Mouse (Mus musculus) liver, embryonic 16.5 days (tissue): Measurements from ENCODE around the gene Zfp667. TPM values are rescaled to one million over a fixed set of nuclear protein-coding genes. Genes with fewer than 3 reads are reported as not detected.
"Not testable (repeated sequence)": the region's sequence is repeated elsewhere in the genome, so short reads cannot be mapped to it uniquely, and the experiment has no call there.

Experiments
- ATAC-seq: fragments of 200-750 bp; cut with Nextera tagmentation; 2 replicates; pipeline ENCODE4 v1.8.0; 2017; ENCODE audit warnings: low read depth, mild to moderate bottlenecking, moderate number of reproducible peaks, moderate library complexity
- H3K27ac ChIP-seq: fragments of 300-500 bp; sonication (generic); 2 replicates; pipeline ENCODE4 v1.5.1; 2014; ENCODE audit warnings: mild to moderate bottlenecking, low read length
- H3K27me3 ChIP-seq: fragments of 300-500 bp; sonication (generic); 2 replicates; pipeline ENCODE4 v1.6.1; 2014; ENCODE audit warnings: low read depth, low read length, mixed read lengths; ENCODE audit not compliant: control insufficient read depth, insufficient read depth
- H3K36me3 ChIP-seq: fragments of 300-500 bp; sonication (generic); 2 replicates; pipeline ENCODE4 v1.6.1; 2014; ENCODE audit warnings: mild to moderate bottlenecking; ENCODE audit not compliant: control insufficient read depth, insufficient read depth
- H3K4me1 ChIP-seq: fragments of 300-500 bp; sonication (generic); 2 replicates; pipeline ENCODE4 v1.6.1; 2014; ENCODE audit warnings: low read depth, low read length, mixed read lengths; ENCODE audit not compliant: control insufficient read depth
- H3K4me2 ChIP-seq: fragments of 300-500 bp; sonication (generic); 2 replicates; pipeline ENCODE4 v1.6.1; 2014; ENCODE audit warnings: low read depth, low read length, mixed read lengths
- H3K4me3 ChIP-seq: fragments of 300-500 bp; sonication (generic); 2 replicates; pipeline ENCODE4 v1.5.1; 2014; ENCODE audit warnings: low read depth, mild to moderate bottlenecking, low read length
- H3K9ac ChIP-seq: fragments of 300-500 bp; sonication (generic); 2 replicates; pipeline ENCODE4 v1.6.1; 2014; ENCODE audit warnings: low read depth, low read length
- H3K9me3 ChIP-seq: fragments of 300-500 bp; sonication (generic); replicated peaks from 2 replicates; pipeline ENCODE4 v1.6.1; 2016; ENCODE audit warnings: low read length; ENCODE audit not compliant: control insufficient read depth
- WGBS: fragments of 180-500 bp; shearing (Covaris S2); extraction: QIAGEN DNeasy Blood & Tissue Kit; methylation state at CpG from one replicate; pipeline ENCODE4 v1.1.7; 2014; ENCODE audit not compliant: insufficient replicate concordance; 5-methylcytosine and 5-hydroxymethylcytosine counted together
- polyA plus RNA-seq: library from polyadenylated mRNA; unstranded; fragments of >200 nt; fragmentation: Nextera tagmentation; extraction: Ambion mirVana; gene quantifications from 2 replicates; pipeline ENCODE4 v1.2.1, GENCODE M21; 2015

The Zfp667 gene
- polyA plus RNA-seq, 1 experiment from 2014 or later = 3.6 TPM

GRCm38 (mm10) chr7:6260004-6260403 is 26.4 kb upstream of the Zfp667 start:
- not testable (repeated sequence) for H3K27ac ChIP-seq, H3K4me2 ChIP-seq, H3K9me3 ChIP-seq, H3K4me3 ChIP-seq, H3K36me3 ChIP-seq, H3K9ac ChIP-seq, H3K27me3 ChIP-seq, H3K4me1 ChIP-seq, ATAC-seq
- WGBS = 30% methylated on average over 2 of the region's 2 CpGs

- no peaks in the 10 kb centered on the region for H3K9me3 ChIP-seq
- WGBS = 58% methylated on average over 3 of the region's 3 CpGs
Observed at GRCm38 (mm10) chr7:6262120-6262519, 24.3 kb upstream of the Zfp667 start.

GRCm38 (mm10) chr7:6262984-6263383 is 23.4 kb upstream of the Zfp667 start:
- no peaks in the 10 kb centered on the region for H3K4me1 ChIP-seq
- WGBS = 58% methylated on average over 4 of the region's 4 CpGs
- H3K4me3 ChIP-seq = no peak overlapping the region
- H3K9ac ChIP-seq = no peak overlapping the region
- H3K27me3 ChIP-seq = no peaks in the 10 kb centered on the region
- no peaks in the 10 kb centered on the region for H3K36me3 ChIP-seq
- H3K9me3 ChIP-seq = no peaks in the 10 kb centered on the region
- ATAC-seq = no peak
- H3K27ac ChIP-seq = no peak overlapping the region
- no peak overlapping the region for H3K4me2 ChIP-seq

More at GRCm38 (mm10) chr7:6262120-6262519, 24.3 kb upstream of the Zfp667 start:
- no peaks in the 10 kb centered on the region for H3K36me3 ChIP-seq
- no peak overlapping the region for H3K27ac ChIP-seq
- no peak overlapping the region for H3K9ac ChIP-seq
- H3K4me3 ChIP-seq = no peak overlapping the region
- no peak for ATAC-seq
- no peaks in the 10 kb centered on the region for H3K4me1 ChIP-seq
- no peaks in the 10 kb centered on the region for H3K27me3 ChIP-seq
- no peak overlapping the region for H3K4me2 ChIP-seq

- no peak for ATAC-seq
- WGBS = 41% methylated on average over 8 of the region's 8 CpGs
Observed at GRCm38 (mm10) chr7:6265695-6266094, 20.7 kb upstream of the Zfp667 start.

GRCm38 (mm10) chr7:6277906-6278305 is 8.5 kb upstream of the Zfp667 start:
- Histone ChIP-seq H3K27me3 (no peaks in the 10 kb centered on the region), H3K36me3 (no peaks in the 10 kb centered on the region), H3K27ac (no peak overlapping the region), H3K4me3 (no peak overlapping the region), H3K4me2 (no peak overlapping the region), H3K4me1 (peaks cover 1% of the 10 kb centered on the region; the same call in 1 of the 2 replicates), H3K9me3 (no peaks in the 10 kb centered on the region), H3K9ac (no peak overlapping the region)
- peak; percentile 72 for ATAC-seq
- 21% methylated on average over 3 of the region's 3 CpGs for WGBS

More at GRCm38 (mm10) chr7:6265695-6266094, 20.7 kb upstream of the Zfp667 start:
- Histone ChIP-seq H3K4me3 (no peak overlapping the region), H3K36me3 (no peaks in the 10 kb centered on the region), H3K27me3 (no peaks in the 10 kb centered on the region), H3K4me1 (no peaks in the 10 kb centered on the region), H3K9ac (no peak overlapping the region), H3K9me3 (no peaks in the 10 kb centered on the region), H3K27ac (no peak overlapping the region), H3K4me2 (no peak overlapping the region)

GRCm38 (mm10) chr7:6282749-6283148 is 3.6 kb upstream of the Zfp667 start:
- no peaks in the 10 kb centered on the region for H3K27me3 ChIP-seq
- 0% methylated on average over 1 of the region's 1 CpGs for WGBS
- H3K27ac ChIP-seq = peak overlapping the region; percentile 85; the same call in 1 of the 2 replicates
- H3K36me3 ChIP-seq = no peaks in the 10 kb centered on the region
- no peaks in the 10 kb centered on the region for H3K9me3 ChIP-seq
- ATAC-seq = no peak
- H3K4me1 ChIP-seq = peaks cover 24% of the 10 kb centered on the region
- peak overlapping the region; percentile 8; the same call in 1 of the 2 replicates for H3K9ac ChIP-seq
- peak overlapping the region; percentile 64 for H3K4me3 ChIP-seq
- H3K4me2 ChIP-seq = peak overlapping the region; percentile 75

GRCm38 (mm10) chr7:6283451-6284075 is 2.8 kb upstream of the Zfp667 start:
- WGBS = under 1% methylated on average over 23 of the region's 23 CpGs
- peak overlapping the region; percentile 64 for H3K4me3 ChIP-seq
- no peaks in the 10 kb centered on the region for H3K9me3 ChIP-seq
- peak overlapping the region; percentile 75 for H3K4me2 ChIP-seq
- peaks cover 31% of the 10 kb centered on the region for H3K4me1 ChIP-seq
- peak; percentile 33 for ATAC-seq
- peak overlapping the region; percentile 54 for H3K9ac ChIP-seq
- peak overlapping the region; percentile 85 for H3K27ac ChIP-seq
- no peaks in the 10 kb centered on the region for H3K36me3 ChIP-seq
- H3K27me3 ChIP-seq = no peaks in the 10 kb centered on the region

GRCm38 (mm10) chr7:6284442-6285012 is 1.9 kb upstream of the Zfp667 start:
- Histone ChIP-seq H3K4me3 (no peak overlapping the region), H3K4me2 (no peak overlapping the region; the same call in 1 of the 2 replicates), H3K9me3 (no peaks in the 10 kb centered on the region), H3K4me1 (peaks cover 31% of the 10 kb centered on the region), H3K27me3 (no peaks in the 10 kb centered on the region), H3K9ac (no peak overlapping the region), H3K36me3 (no peaks in the 10 kb centered on the region), H3K27ac (no peak overlapping the region)
- 81% methylated on average over 4 of the region's 4 CpGs for WGBS
- no peak for ATAC-seq

GRCm38 (mm10) chr7:6285366-6285765 is 1.0 kb upstream of the Zfp667 start:
- Histone ChIP-seq H3K9ac (no peak overlapping the region; the same call in 1 of the 2 replicates), H3K4me1 (peaks cover 31% of the 10 kb centered on the region), H3K36me3 (no peaks in the 10 kb centered on the region), H3K4me3 (peak overlapping the region; percentile 70; the same call in 1 of the 2 replicates), H3K9me3 (no peaks in the 10 kb centered on the region), H3K4me2 (peak overlapping the region; percentile 82; the same call in 1 of the 2 replicates), H3K27me3 (no peaks in the 10 kb centered on the region), H3K27ac (no peak overlapping the region; the same call in 1 of the 2 replicates)
- WGBS = 55% methylated on average over 6 of the region's 6 CpGs
- ATAC-seq = no peak
